Mouse (Mus musculus): Measurements from ENCODE around the gene Saal1. TPM values are rescaled to one million over a fixed set of nuclear protein-coding genes. Genes with fewer than 3 reads are reported as not detected.
"Not testable (repeated sequence)": the region's sequence is repeated elsewhere in the genome, so short reads cannot be mapped to it uniquely, and the experiment has no call there.

The Saal1 gene
- 10 to 100 TPM in 13 of 26 experiments, 1 to 10 TPM in 13; 1.2 to 21.6 (median 10.4) TPM for total RNA-seq (2018; cell fraction: chromatin; rRNA removed)
- 1 to 10 TPM; 1.5 to 4.1 (median 2.6) TPM for total RNA-seq (2018; cell fraction: cytosol; rRNA removed)
- 10 to 100 TPM in 5 of 26 experiments, 1 to 10 TPM in 21; 1.0 to 13.5 (median 6.5) TPM for total RNA-seq (2018; cell fraction: nucleus; rRNA removed)
- 2.0 to 3.9 TPM (median 2.7 TPM) in 3 replicates for polyA plus RNA-seq (2018)

DNA sequence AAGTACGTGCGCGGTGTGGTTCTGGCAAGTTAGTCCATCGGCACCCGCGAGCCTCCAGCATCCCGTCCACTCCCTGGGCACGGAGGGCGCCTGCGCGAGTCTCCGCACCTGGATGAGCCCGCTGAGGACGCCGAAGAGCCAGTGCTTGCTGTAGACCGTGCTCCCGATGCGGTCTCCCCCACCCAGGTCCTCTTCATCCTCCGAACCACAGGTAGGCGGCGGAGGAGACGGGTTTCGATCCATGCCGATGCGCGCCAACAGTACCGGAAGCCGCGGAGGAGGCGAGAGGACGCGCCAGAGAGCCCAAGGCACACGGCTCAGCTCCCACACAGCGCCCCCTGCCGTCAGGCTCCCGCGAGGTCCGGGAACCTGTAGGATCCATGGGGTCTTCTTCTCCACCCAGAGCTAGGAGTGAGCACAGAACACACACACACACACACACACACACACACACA, at the start of gene Saal1:
Gene Saal1, minus strand, starts transcription at position 291 of the 455 bp plus-strand sequence.
- H3K4me3 ChIP-seq (ENCODE audit: inconsistent target): peak within 1 kb of the TSS; percentile 73
- peaks cover 8% of the 10 kb centered on the region for H3K36me3 ChIP-seq (ENCODE audit: inconsistent target)
- no peaks in the 10 kb centered on the region for H3K79me2 ChIP-seq (ENCODE audit: inconsistent target)
- 0 out of 2 replicates have a peak within 1 kb of the TSS, but pooled peaks have one; percentile 15 for H3K27ac ChIP-seq
- 0% methylated on average over 37 of the region's 38 CpGs for WGBS (ENCODE audit: missing documents)

DNA sequence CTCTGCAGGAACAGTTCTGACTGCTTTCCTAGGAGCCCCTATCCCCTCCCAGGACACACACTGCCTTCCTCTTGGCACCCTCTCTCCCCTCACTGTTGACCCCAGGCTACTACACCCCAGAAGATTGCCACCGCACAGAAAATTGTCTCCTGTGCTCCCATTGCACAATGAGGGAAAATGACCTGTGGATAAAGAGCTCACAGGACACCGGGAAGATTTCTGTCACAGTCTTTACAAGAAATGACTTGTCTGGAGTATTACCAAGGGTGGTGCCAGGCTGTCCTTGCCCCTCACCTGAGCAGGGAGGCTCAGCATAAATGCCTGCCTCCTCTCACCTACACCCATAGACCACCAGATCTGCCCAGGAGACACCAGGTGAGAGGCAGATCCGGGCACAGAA, 41.0 kb upstream of the Saal1 start, which contains the start of gene Saa2:
Gene Saa2, plus strand, starts transcription at position 301 of the 400 bp plus-strand sequence.
- WGBS (ENCODE audit: missing documents): 77% methylated on average over 2 of the region's 3 CpGs
- H3K4me3 ChIP-seq (ENCODE audit: inconsistent target): no peak within 1 kb of the TSS
- no peaks in the 10 kb centered on the region for H3K36me3 ChIP-seq (ENCODE audit: inconsistent target)
- H3K79me2 ChIP-seq (ENCODE audit: inconsistent target): no peaks in the 10 kb centered on the region
- no peak within 1 kb of the TSS for H3K27ac ChIP-seq

- H3K4me3 ChIP-seq (ENCODE audit: inconsistent target): no peak overlapping the region
- H3K79me2 ChIP-seq (ENCODE audit: inconsistent target): no peaks in the 10 kb centered on the region
- WGBS (ENCODE audit: missing documents): 89% methylated on average over 3 of the region's 3 CpGs
- no peaks in the 10 kb centered on the region for H3K36me3 ChIP-seq (ENCODE audit: inconsistent target)
- H3K27ac ChIP-seq: no peak overlapping the region
These were observed 38.0 kb upstream of the Saal1 start for GRCm38 (mm10) chr7:46748459-46748858.

GRCm38 (mm10) chr7:46746381-46746780, 35.9 kb upstream of the Saal1 start:
- Histone ChIP-seq H3K79me2 (ENCODE audit: inconsistent target) (no peaks in the 10 kb centered on the region), H3K36me3 (ENCODE audit: inconsistent target) (no peaks in the 10 kb centered on the region), H3K4me3 (ENCODE audit: inconsistent target) (no peak overlapping the region), H3K27ac (no peak overlapping the region)
- WGBS (ENCODE audit: missing documents): 93% methylated on average over 7 of the region's 7 CpGs

DNA sequence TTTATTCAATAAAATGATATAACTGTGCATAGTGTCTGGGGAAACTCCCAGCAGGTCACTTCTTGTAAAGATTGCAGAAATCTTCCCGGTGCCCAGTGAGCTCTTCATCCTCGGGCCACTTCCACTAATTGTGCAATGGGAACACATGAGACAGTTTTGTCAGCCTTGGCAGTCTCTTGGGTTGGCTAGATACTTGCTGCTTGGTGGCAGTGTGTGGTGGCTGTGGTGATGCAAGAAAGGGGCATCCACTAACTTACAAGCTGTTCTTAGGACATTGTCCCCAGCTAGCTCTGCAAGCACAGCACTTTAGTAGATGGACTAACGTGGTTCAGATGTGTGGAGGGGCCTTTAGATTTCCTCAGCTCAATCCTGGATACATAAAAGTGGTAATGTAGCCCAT, 35.3 kb upstream of the Saal1 start:
- Histone ChIP-seq H3K36me3 (ENCODE audit: inconsistent target) (no peaks in the 10 kb centered on the region), H3K27ac (no peak overlapping the region), H3K79me2 (ENCODE audit: inconsistent target) (no peaks in the 10 kb centered on the region), H3K4me3 (ENCODE audit: inconsistent target) (no peak overlapping the region)
- WGBS (ENCODE audit: missing documents): 11% methylated on average over 3 of the region's 3 CpGs

- not testable (repeated sequence) for H3K79me2 ChIP-seq (ENCODE audit: inconsistent target); H3K27ac ChIP-seq; H3K4me3 ChIP-seq (ENCODE audit: inconsistent target); H3K36me3 ChIP-seq (ENCODE audit: inconsistent target)
- WGBS (ENCODE audit: missing documents): 92% methylated on average over 2 of the region's 3 CpGs
These were observed 32.4 kb upstream of the Saal1 start, which contains the start of gene Saa1 for GRCm38 (mm10) chr7:46742880-46743279. Gene Saa1, minus strand, starts transcription at chr7:46742980.

DNA sequence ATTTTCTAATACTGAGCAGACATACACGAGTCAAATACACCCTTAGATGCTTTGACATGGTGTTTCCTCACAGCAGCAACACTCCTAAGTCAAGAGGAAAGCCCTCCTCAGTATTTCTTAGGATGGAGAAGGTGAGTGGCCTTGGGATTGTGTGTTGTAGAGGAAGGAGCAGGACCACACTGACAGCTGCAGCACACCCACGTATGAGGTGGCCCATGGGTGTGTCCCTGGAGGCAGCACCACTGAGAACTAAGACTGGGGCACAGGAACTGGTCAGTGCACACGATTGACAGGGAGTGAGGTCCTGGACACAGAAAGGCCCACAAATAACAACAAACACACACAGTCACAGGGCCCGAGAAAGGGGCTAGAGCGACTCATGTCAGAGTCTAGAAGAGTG, 29.6 kb upstream of the Saal1 start:
- not testable (repeated sequence) for H3K27ac ChIP-seq; H3K4me3 ChIP-seq (ENCODE audit: inconsistent target); H3K36me3 ChIP-seq (ENCODE audit: inconsistent target); H3K79me2 ChIP-seq (ENCODE audit: inconsistent target)
- 87% methylated on average over 4 of the region's 5 CpGs for WGBS (ENCODE audit: missing documents)

DNA sequence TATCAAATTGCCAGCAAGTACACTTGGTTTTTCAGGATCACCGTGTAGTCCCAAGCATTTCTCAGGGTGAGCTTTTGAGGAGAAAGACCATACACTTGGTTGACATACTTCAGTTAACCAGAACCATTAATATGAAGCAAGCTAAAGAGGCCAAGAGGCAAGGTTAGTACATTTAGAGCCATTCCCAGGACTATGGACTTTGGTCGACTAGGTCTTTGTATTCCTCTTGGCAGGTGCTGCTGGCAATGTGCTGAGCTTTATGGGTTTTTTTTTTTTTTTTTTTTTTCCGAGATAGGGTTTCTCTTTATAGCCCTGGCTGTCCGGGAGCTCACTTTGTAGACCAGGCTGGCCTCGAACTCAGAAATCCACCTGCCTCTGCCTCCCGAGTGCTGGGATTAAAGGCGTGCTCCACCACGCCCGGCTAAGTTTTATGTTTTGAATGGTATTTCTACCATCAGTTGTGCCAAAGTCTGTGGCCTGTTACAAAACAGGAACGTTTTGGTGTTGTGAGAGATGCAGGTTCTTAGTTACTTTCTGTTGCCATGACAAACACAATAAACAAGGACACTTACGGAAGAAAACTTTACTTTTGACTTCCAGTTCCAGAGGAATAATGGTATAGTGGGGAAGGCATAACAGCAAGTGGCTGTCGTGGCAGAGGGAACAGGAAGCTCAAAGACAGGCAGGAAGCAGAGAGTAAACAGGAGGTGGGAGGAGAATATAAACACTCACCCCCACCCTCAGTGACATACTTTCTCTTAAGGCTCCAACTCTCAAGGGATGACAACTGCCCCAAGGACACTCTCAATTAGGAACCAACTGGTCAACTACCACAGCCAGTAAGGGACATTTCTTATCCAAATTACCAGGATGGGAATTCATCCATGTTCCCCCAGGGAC, 28.3 kb upstream of the Saal1 start:
- 77% methylated on average over 9 of the region's 12 CpGs for WGBS (ENCODE audit: missing documents)
- Histone ChIP-seq H3K36me3 (ENCODE audit: inconsistent target) (no peaks in the 10 kb centered on the region), H3K27ac (no peak overlapping the region), H3K4me3 (ENCODE audit: inconsistent target) (no peak overlapping the region), H3K79me2 (ENCODE audit: inconsistent target) (no peaks in the 10 kb centered on the region)

DNA sequence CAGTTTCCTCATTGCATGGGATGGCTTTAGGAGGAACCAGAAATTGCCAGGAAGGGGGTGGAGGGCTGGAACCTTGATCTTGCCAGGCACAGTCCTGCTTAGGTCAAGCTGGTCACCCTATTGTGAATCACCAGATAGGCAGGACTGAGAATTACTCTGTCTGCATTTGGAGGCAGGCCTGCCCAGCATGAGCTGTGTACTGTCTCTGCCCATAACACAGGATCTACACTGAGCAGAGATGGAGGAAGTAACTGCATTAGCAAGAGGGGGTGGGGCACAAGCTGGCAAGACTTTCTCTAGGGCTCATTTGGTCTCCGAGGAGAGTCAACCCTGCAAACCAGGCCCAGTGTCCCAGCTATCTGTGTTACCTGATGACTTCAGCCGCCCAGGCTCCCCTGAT, 24.5 kb upstream of the Saal1 start:
- no peak overlapping the region for H3K4me3 ChIP-seq (ENCODE audit: inconsistent target)
- peak overlapping the region; percentile 49 for H3K27ac ChIP-seq
- H3K36me3 ChIP-seq (ENCODE audit: inconsistent target): no peaks in the 10 kb centered on the region
- WGBS (ENCODE audit: missing documents): 46% methylated on average over 2 of the region's 2 CpGs
- H3K79me2 ChIP-seq (ENCODE audit: inconsistent target): no peaks in the 10 kb centered on the region

GRCm38 (mm10) chr7:46732458-46732857, 22.0 kb upstream of the Saal1 start, which contains the start of gene Saa4:
Gene Saa4, minus strand, starts transcription at chr7:46732603.
- WGBS (ENCODE audit: missing documents): 87% methylated on average over 4 of the region's 4 CpGs
- Histone ChIP-seq H3K36me3 (ENCODE audit: inconsistent target) (no peaks in the 10 kb centered on the region), H3K4me3 (ENCODE audit: inconsistent target) (no peak within 1 kb of the TSS), H3K79me2 (ENCODE audit: inconsistent target) (no peaks in the 10 kb centered on the region), H3K27ac (no peak within 1 kb of the TSS)

DNA sequence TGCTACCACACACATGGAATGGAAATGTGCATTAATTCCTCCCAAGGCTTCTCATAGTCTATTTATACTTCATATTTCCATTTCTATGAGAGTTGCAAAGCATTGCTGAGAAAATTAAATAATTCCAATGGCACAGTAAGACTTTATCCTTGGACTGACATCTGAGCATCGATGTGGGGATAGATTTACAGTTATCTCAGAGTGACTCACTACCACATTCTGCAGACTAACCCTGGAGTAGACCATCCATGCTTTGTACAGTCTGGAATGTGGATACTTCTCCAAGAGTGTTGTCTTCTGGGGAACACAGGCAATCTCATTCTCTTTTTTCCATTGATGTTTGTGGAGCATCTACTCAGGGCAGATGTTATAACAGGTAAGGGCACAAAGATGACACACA, 17.1 kb upstream of the Saal1 start:
- H3K79me2 ChIP-seq (ENCODE audit: inconsistent target): no peaks in the 10 kb centered on the region
- H3K36me3 ChIP-seq (ENCODE audit: inconsistent target): no peaks in the 10 kb centered on the region
- H3K4me3 ChIP-seq (ENCODE audit: inconsistent target): no peak overlapping the region
- WGBS (ENCODE audit: missing documents): 92% methylated on average over 1 of the region's 1 CpGs
- H3K27ac ChIP-seq: no peak overlapping the region

- H3K36me3 ChIP-seq (ENCODE audit: inconsistent target): no peaks in the 10 kb centered on the region
- no peak overlapping the region for H3K4me3 ChIP-seq (ENCODE audit: inconsistent target)
- H3K79me2 ChIP-seq (ENCODE audit: inconsistent target): no peaks in the 10 kb centered on the region
- H3K27ac ChIP-seq: no peak overlapping the region
- 73% methylated on average over 5 of the region's 5 CpGs for WGBS (ENCODE audit: missing documents)
These were observed 13.9 kb upstream of the Saal1 start for GRCm38 (mm10) chr7:46724396-46724795.

- Histone ChIP-seq H3K4me3 (ENCODE audit: inconsistent target) (no peak overlapping the region), H3K79me2 (ENCODE audit: inconsistent target) (no peaks in the 10 kb centered on the region), H3K27ac (no peak overlapping the region), H3K36me3 (ENCODE audit: inconsistent target) (no peaks in the 10 kb centered on the region)
- WGBS (ENCODE audit: missing documents): 75% methylated on average over 3 of the region's 3 CpGs
These were observed 13.4 kb upstream of the Saal1 start for GRCm38 (mm10) chr7:46723849-46724248.

GRCm38 (mm10) chr7:46723354-46723753, 12.9 kb upstream of the Saal1 start:
- no peaks in the 10 kb centered on the region for H3K36me3 ChIP-seq (ENCODE audit: inconsistent target)
- H3K27ac ChIP-seq: no peak overlapping the region
- H3K79me2 ChIP-seq (ENCODE audit: inconsistent target): no peaks in the 10 kb centered on the region
- no peak overlapping the region for H3K4me3 ChIP-seq (ENCODE audit: inconsistent target)
- WGBS (ENCODE audit: missing documents): 97% methylated on average over 6 of the region's 6 CpGs

GRCm38 (mm10) chr7:46720460-46720859, 10.0 kb upstream of the Saal1 start:
- H3K27ac ChIP-seq: no peak overlapping the region
- WGBS (ENCODE audit: missing documents): 74% methylated on average over 9 of the region's 9 CpGs
- H3K4me3 ChIP-seq (ENCODE audit: inconsistent target): no peak overlapping the region
- H3K36me3 ChIP-seq (ENCODE audit: inconsistent target): no peaks in the 10 kb centered on the region
- H3K79me2 ChIP-seq (ENCODE audit: inconsistent target): no peaks in the 10 kb centered on the region

Data from macrophage (primary cell).